Mouse (Mus musculus): ENCODE data around the gene Snx3.

Gene Snx3

GRCm38 (mm10) chr10:42501775-42502348, at the start of gene Snx3:
Snx3 (plus strand) TSS chr10:42502030.
- peak; percentile 98 for DNase-seq

GRCm38 (mm10) chr10:42454266-42454665, 47.6 kb upstream of the Snx3 start:
- no peak for DNase-seq

GRCm38 (mm10) chr10:42454690-42455089, 47.1 kb upstream of the Snx3 start:
- DNase-seq: no peak

GRCm38 (mm10) chr10:42455981-42456380, 45.8 kb upstream of the Snx3 start:
- no peak for DNase-seq

- no peak for DNase-seq
These were observed 44.2 kb upstream of the Snx3 start for GRCm38 (mm10) chr10:42457557-42458191.

GRCm38 (mm10) chr10:42464224-42464623, 37.6 kb upstream of the Snx3 start:
- DNase-seq: no peak

- peak; percentile 25 for DNase-seq
These were observed 37.0 kb upstream of the Snx3 start for GRCm38 (mm10) chr10:42464805-42465204.

GRCm38 (mm10) chr10:42474946-42475514, 26.8 kb upstream of the Snx3 start:
- no peak for DNase-seq

- no peak for DNase-seq
These were observed 24.9 kb upstream of the Snx3 start for GRCm38 (mm10) chr10:42476774-42477475.

- DNase-seq: no peak
These were observed 24.1 kb upstream of the Snx3 start for GRCm38 (mm10) chr10:42477550-42478340.

- peak; percentile 97 for DNase-seq
These were observed 23.5 kb upstream of the Snx3 start, which contains the start of gene Afg1l for GRCm38 (mm10) chr10:42478341-42478720. Afg1l (minus strand) TSS chr10:42478565.

- DNase-seq: no peak
These were observed 21.1 kb upstream of the Snx3 start for GRCm38 (mm10) chr10:42480719-42481118.

GRCm38 (mm10) chr10:42488606-42489296, 13.1 kb upstream of the Snx3 start:
- no peak for DNase-seq

GRCm38 (mm10) chr10:42491158-42491557, 10.7 kb upstream of the Snx3 start:
- no peak for DNase-seq

- no peak for DNase-seq
These were observed 9.6 kb upstream of the Snx3 start for GRCm38 (mm10) chr10:42492027-42492771.

- DNase-seq: no peak
These were observed 8.8 kb upstream of the Snx3 start for GRCm38 (mm10) chr10:42493000-42493399.

- DNase-seq: no peak
These were observed 1.2 kb upstream of the Snx3 start for GRCm38 (mm10) chr10:42500611-42501010.

- DNase-seq: no peak
These were observed 669 bp upstream of the Snx3 start for GRCm38 (mm10) chr10:42501161-42501560.

GRCm38 (mm10) chr10:42502349-42503111, 700 bp downstream of the Snx3 start:
- peak; percentile 78 for DNase-seq

GRCm38 (mm10) chr10:42504096-42504710, 2.4 kb downstream of the Snx3 start:
- DNase-seq: peak; percentile 33
